Mouse (Mus musculus): ENCODE measurements at regions not wholly inside any gene's neighbourhood (a gene's known extent, or its start where the extent isn't known, plus 50 kb on each side); places are given as distances from the start of the nearest gene placed in this dataset.

DNA sequence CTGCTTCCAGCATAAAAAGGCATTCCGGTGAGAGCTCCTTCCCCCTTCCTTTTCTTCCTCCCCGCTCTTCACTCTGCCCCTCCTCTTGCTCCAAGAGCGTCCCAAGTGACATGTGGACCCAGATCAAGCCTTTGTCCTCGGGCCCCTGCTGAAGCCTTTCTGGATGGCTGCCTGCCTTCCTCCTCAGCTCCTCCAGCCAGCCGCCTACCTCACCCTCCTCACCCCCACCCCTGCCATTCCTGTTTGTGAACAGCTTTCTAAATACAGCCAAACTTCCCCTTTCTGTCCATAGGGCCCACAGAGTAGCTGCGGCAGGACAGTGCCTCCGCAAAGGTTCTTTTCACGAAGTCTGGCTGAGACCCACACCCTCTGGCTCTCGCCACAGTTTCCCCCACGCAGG, 87.2 kb downstream of the Zfp36l2 start:
- TF ChIP-seq CTCF (IDR thresholded peaks at IDR 0.05; ENCODE audit: borderline replicate concordance, insufficient read depth, low read depth, low read length) (no peak), POLR2A (IDR thresholded peaks at IDR 0.05; ENCODE audit: borderline replicate concordance, insufficient read depth, low read length) (no peak)

All from cerebellum, adult 2 months (tissue).